Mouse (Mus musculus) MEL (cell line): Measurements from ENCODE around the gene Six4.

Experiments
- BHLHE40 ChIP-seq: IDR thresholded peaks from 2 replicates; pipeline ENCODE4 v1.6.1; 2012; ENCODE audit warnings: low read depth, mild to moderate bottlenecking, inconsistent platforms, low read length, improper control_type of control experiment, borderline replicate concordance
- CTCF ChIP-seq, 3 experiments: IDR thresholded peaks in 2 of 3; conservative IDR thresholded peaks in 1 of 3; 2 replicates each; pipeline ENCODE4 v1.5.1; 2011 to 2012; ENCODE audit warnings: low read length in 3 of 3, low read depth in 2 of 3, mild to moderate bottlenecking in 2 of 3, improper control_type of control experiment in 1 of 3, inconsistent platforms in 1 of 3, mixed read lengths in 1 of 3, moderate library complexity in 1 of 3; ENCODE audit not compliant: control insufficient read depth in 1 of 3, insufficient read depth in 1 of 3, poor library complexity in 1 of 3, severe bottlenecking in 1 of 3
- MXI1 ChIP-seq: IDR thresholded peaks from 2 replicates; pipeline ENCODE4 v1.6.1; 2011; ENCODE audit warnings: mild to moderate bottlenecking, low read depth, low read length, improper control_type of control experiment
- NELFE ChIP-seq: IDR thresholded peaks from 2 replicates; pipeline ENCODE4 v1.6.1; 2011; ENCODE audit warnings: low read depth, low read length, improper control_type of control experiment
- POLR2A ChIP-seq, 2 experiments: IDR thresholded peaks; 2 replicates each; pipeline ENCODE4 v1.6.1; 2011 to 2012; ENCODE audit warnings: low read length in 2 of 2, mild to moderate bottlenecking in 2 of 2, control low read depth in 1 of 2, improper control_type of control experiment in 1 of 2, low read depth in 1 of 2, moderate library complexity in 1 of 2; ENCODE audit not compliant: control insufficient read depth in 1 of 2, insufficient read depth in 1 of 2, poor library complexity in 1 of 2
- POLR2AphosphoS2 ChIP-seq: IDR thresholded peaks from 2 replicates; pipeline ENCODE4 v1.6.1; 2011; ENCODE audit warnings: low read length, improper control_type of control experiment
- ZKSCAN1 ChIP-seq: IDR thresholded peaks from 2 replicates; pipeline ENCODE4 v1.6.1; 2012; ENCODE audit warnings: low read depth, mild to moderate bottlenecking, inconsistent platforms, low read length, improper control_type of control experiment, moderate library complexity
- ZNF384 ChIP-seq: IDR thresholded peaks from 2 replicates; pipeline ENCODE4 v1.6.1; 2012; ENCODE audit warnings: low read depth, mild to moderate bottlenecking, inconsistent platforms, low read length, improper control_type of control experiment

DNA sequence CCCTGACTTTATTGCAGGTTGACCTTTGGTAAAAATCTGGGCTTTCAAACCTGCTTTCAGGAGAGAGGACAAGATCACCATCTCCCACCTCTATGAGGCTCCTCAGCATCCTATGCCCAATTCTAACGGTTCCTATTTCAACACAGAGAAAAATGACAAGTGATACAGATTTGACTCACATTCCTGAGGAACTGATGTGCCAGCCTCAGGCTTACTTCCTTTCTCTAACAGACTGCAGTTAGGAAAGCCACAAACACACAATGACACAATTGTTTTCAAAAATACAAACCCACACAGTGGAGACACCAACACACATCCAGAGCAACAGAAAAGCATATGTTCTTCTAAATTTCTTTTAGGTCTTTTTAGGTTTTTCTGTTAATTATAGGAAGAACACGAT, 5.4 kb downstream of the Six4 start:
- TF ChIP-seq BHLHE40, result no peak
- TF ChIP-seq CTCF (IDR thresholded peaks at IDR 0.05 in 2 of 3, conservative IDR thresholded peaks at IDR 0.05 in 1 of 3; ENCODE audit: control insufficient read depth in 1 of 3, insufficient read depth in 1 of 3, low read depth in 2 of 3, low read length in 3 of 3, poor library complexity in 1 of 3, severe bottlenecking in 1 of 3), result no peak
- TF ChIP-seq ZKSCAN1, result no peak
- no peak for TF ChIP-seq POLR2A (IDR thresholded peaks at IDR 0.05; ENCODE audit: control insufficient read depth in 1 of 2, insufficient read depth in 1 of 2, low read depth in 1 of 2, low read length in 2 of 2, poor library complexity in 1 of 2)
- TF ChIP-seq NELFE, result no peak
- TF ChIP-seq ZNF384, result no peak
- no peak for TF ChIP-seq POLR2AphosphoS2
- no peak for TF ChIP-seq MXI1
